Mouse (Mus musculus) adrenal gland, postnatal 25 days (tissue): ENCODE measurements around the gene Smap1. TPM values are rescaled to one million over a fixed set of nuclear protein-coding genes. Genes with fewer than 3 reads are reported as not detected.
"Not testable (repeated sequence)": the region's sequence is repeated elsewhere in the genome, so short reads cannot be mapped to it uniquely, and the experiment has no call there.

Experiments used
- DNase-seq: peaks from one replicate; pipeline ENCODE4 v3.0.0; 2021; ENCODE audit warnings: mixed read lengths
- long read RNA-seq: library from polyadenylated mRNA; stranded (forward); transcript quantifications from one replicate; pipeline ENCODE4 v2.0.0, GENCODE M21; 2021
- total RNA-seq: library from RNA; stranded (reverse); gene quantifications from 2 replicates; pipeline ENCODE4 v1.2.3, GENCODE M21; 2021

Gene Smap1
- 76.1 and 97.5 TPM in 2 replicates for total RNA-seq
- long read RNA-seq, transcript Smap1-201 (10 exons, 2,289 nt): major isoform, 20 of 52 reads
- long read RNA-seq, partial matches to known transcripts: 27 of 52 reads
- long read RNA-seq, other reads (novel, unspliced or antisense): 5 of 52 reads

DNA sequence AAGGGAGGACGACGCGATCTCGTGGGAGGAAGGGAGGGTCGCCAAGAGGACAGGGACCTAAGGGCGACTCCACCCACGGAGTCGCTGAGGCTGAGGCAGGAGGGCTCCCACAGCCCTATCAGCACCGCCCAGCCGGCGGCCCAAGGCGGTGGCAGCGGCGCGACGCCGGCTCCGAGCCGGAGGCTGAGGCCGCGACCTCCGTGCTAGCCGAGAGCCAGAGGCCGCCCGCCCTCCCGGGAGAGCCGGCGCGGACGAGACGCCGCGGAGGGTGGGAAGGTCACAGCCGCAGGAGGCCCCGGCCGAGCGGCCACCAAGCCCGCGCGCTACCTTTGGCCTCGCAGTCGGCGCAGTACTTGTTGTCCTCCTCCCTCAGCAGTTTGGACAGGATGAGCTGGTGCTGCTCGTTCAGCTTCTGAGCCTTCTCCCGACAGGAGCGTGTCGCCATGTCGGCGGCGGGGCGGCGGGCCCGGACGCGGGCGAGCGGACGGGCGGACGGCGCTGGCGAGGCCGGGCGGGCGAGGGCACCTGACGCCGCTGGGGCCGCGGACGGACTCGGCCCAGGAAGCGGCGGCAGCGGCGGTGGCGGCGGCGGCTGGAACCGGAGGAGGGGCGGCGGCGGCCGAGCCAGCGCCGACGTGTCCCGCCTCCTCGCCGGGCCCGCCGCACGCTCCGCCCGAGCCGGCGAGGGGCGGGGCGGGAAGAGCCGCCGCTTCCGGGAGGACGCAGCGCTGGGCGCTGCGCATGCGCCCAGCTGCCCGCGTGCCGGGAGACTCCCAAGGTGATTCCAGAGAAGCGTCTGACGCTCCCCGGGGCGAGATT is at the start of gene Smap1:
Gene Smap1 (minus strand): TSS at position 607 of the 819 bp plus-strand sequence.
- DNase-seq: peak; percentile 87

DNA sequence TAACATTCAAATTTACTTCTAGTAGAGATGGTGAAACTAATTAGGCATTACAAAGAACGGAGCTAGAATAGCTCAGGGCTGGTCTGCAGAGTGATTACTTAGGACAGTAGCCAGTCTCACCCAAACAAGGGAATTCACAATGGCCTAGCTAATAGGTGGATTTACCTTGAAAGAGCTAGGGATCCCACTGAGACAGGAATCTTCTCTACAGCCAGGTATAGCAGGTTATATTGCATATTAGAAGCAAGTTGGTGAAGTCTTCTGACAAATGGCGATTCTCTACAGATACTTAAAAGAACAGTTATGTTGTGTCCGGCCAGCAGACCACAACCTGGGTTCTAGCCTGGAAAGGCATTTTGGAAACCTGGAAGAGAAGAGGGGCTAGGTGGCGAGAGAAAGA is 49.0 kb upstream of the Smap1 start:
- not testable (repeated sequence) for DNase-seq

DNA sequence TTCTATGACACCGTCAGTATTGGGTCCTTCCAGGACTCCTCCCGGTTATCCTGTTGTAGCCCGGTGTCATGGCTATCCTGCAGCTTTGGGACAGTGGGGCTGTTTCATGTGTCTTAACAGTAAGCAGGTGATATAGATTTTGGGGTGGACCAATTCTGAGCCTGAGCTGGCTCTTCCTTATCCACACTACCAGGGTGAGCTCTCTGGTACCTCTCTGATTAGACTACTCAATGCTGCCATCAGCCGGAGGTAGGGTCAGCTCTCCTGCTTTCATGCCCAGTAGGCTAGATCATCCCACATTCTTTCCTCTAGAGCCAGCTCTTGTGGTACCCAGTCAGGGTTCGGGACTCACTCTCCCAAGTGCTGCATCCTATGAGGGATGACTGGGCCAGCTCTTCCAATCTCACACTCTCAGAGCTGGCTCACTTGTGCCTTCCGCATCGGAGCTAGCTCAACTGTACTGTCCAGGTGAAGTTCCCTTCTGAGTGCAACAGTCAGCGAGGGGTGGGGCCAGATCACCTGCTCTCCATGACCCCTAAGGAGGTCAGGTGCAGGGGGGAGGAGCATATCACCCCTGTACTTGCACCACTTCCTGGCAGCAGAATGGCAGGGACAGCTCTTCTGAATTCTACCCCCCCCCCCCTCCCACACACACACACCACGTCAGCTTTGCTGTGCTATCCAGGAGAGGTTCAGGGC is 46.1 kb upstream of the Smap1 start:
- DNase-seq: no peak

DNA sequence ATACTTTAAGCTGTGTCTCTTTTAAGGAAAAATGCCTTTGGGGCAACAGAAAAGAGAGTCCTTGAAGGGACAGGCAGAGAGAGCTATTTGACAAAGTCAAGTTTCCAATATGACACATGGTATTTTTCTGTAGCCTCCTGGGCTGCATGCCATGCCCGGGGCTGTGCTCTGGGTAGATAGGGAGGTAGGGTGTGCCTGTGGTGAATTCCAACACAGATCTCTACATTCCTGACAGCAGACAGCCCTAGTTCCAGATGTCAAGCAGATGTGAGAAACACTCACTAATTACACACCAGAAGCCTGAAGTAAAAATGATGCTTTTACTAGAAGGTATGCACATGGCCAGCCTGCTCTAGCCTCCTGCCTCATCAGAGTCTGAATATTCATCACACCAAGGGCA is 44.1 kb upstream of the Smap1 start:
- no peak for DNase-seq

DNA sequence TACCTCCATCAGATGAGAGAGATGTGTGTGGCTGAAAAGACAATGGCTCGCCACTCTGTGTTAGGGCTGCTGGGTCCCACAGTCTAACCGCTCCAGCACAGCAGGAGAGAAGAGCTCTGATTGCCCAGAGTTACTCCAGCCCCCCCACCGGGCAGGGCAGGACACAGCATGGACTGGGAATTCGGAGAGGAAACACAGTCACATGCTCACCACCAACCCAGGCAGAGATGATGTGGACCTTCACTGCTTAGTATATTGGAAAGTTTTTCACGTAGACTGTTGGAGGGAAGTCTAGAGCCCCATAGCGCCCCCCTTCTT is 37.3 kb upstream of the Smap1 start:
- DNase-seq: no peak

DNA sequence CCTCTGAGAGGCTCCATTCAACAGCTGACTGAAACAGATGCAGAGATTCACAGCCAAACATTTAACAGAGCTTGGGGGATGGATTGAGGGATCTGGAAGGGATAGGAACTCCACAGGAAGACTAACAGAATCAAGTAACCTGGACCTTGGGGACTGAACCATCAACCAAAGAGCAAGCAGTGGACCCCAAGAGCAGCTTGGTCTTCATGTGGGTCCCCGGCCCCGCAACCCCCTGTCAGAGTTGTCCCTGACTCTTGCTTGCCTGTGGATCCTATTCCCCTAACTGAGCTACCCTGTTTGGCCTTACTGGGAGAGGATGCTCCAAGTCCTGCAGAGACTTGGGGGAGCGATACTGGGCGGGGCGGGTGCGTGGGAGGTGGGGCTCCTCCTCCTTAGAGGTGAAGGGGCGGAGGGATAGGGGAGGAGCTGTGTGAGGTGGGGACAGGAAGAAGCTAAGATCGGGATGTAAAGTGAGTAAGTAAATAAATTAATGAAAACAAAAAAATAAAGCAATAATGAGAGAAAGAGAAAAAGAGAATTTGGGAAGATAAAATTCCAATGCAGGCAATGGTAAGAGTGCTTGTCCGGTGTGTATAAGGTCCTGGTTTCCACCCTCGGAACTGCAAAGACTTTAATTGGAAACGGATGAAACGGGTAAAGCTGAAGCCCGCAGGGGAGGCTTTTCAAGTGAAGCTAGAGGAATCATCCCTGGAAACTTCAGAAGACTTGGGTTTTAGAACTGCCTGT is 36.7 kb upstream of the Smap1 start:
- DNase-seq: no peak

DNA sequence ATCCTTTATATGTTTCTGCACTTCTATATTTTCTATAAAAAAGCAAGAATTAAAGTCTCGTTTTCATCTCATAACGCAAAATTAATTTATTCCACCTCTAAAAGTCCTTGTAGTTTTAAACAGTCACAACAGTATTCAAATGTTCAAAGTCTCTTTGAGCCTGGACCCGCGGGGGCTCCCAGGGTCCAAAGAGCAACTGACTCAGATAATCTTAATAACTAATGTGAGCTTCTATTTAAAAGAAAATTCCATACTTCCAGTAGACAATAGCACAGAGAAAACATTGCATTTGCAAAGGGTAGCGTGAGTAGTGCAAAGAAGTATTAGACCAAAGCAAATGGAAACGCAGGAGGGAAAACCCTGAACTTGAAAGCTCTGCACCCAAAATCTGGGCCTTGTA is 36.0 kb upstream of the Smap1 start:
- no peak for DNase-seq

DNA sequence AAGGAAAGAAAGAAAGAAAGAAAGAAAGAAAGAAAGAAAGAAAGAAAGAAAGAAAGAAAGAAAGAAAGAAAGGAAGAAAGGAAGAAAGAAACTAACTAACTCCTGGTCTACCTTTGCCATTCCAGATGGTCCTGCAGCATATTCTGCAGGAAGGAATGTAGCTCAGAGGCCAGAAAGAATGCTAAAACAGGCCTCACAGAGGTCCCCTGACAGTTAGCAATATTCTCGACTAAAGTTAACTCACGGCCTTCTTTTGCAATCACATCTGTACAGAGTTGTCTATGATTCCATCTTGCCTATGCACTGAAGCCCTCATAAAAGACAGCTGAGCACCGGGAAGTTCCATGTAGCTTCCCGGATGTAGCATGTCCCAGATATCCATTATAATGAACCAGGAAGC is 33.4 kb upstream of the Smap1 start:
- DNase-seq: no peak

DNA sequence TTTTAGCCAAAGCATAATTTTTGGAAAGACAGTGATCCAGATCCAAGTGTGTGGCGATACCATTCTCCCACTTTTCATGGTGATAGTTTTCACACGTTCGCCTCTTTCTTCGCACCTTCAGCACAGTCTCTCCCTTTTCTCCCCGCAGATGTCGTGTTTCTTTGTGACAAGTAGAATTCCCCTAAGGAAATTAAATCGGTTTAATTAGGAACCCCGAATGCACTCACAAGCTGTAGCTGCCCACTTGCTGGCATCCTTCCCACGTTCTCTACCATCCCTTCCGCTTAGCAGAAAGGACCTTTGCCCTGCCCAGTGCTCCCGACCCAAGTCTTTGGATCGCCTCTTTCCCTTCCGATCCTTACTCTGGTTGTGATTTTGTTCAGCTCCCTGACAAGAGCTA is 31.8 kb upstream of the Smap1 start:
- no peak for DNase-seq

DNA sequence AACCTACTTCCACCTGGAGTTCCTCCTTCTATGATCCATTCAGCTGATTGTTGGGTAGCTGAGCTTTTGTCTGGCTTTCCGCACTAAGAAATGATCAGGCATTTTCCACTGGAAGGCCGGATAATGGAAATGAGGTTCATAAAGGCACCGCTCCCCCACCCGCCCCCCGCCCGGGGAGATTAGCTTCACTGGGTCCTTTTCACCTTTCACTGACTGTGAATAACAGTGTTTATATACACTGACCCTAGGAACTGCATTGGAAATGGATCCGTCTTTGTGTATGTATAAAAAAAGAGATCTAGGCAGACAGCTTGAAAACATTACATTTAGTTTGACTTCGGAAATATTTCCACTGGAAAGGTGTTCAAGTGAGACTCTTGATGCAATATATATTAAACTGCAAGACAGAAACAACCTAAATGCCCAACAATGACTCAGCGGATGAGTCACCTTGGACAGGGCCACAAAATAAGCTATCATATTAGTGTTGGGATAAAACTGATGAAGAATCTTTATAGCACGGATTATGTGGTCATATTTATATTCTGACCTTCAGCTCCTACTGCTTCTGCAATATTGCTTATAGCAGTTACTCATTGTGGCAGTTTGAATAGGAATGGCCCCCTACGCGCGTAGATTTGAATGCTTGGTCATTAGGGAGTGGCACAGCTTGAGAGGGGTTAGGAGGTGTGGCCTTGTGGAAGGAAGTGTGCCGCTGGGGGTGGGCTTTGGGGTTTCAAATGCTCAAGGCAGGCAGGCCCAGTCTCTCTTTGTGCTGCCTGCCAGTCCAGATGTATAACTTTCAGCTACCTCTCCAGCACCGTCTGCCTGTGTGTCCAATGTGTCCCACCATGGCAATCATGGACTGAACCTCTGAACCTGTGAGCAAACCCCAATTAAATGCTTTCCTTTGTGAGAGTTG is 26.9 kb upstream of the Smap1 start:
- no peak for DNase-seq

DNA sequence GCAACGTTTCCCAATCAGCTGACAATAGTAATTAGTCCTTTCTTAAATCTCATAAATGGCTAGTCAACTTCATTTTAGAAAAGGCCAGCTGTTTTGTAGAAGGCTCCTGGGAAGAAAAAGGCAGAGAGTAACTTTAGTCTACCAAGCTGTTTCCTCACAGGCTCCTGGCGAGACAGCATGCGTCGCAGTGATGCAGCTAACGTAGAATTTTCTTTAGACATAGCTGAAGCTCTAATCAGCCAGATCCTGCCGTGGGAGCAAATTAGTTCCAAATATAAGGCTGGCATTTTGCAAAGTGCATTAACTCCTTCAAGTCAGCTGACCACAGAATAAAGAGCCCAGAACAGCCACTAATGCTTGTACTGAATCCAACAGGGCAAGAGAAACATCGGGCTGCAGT is 26.2 kb upstream of the Smap1 start:
- no peak for DNase-seq

DNA sequence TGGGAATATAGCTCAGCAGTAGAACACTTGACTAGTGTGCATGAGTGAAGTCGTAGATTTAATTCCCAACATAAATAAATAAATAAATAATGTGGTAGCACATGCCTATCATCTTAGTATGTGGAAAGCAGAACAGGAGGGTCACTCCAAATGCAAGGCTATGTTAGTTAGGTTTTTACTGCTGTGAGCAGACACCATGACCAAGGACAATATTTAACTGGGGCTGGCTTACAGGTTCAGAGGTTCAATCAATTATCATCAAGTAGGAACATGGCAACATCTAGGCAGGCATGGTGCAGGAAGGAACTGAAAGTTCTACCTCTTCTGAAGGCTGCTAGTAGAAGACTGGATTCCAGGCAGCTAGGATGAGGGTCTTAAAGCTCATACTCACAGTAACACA is 22.0 kb upstream of the Smap1 start:
- no peak for DNase-seq

DNA sequence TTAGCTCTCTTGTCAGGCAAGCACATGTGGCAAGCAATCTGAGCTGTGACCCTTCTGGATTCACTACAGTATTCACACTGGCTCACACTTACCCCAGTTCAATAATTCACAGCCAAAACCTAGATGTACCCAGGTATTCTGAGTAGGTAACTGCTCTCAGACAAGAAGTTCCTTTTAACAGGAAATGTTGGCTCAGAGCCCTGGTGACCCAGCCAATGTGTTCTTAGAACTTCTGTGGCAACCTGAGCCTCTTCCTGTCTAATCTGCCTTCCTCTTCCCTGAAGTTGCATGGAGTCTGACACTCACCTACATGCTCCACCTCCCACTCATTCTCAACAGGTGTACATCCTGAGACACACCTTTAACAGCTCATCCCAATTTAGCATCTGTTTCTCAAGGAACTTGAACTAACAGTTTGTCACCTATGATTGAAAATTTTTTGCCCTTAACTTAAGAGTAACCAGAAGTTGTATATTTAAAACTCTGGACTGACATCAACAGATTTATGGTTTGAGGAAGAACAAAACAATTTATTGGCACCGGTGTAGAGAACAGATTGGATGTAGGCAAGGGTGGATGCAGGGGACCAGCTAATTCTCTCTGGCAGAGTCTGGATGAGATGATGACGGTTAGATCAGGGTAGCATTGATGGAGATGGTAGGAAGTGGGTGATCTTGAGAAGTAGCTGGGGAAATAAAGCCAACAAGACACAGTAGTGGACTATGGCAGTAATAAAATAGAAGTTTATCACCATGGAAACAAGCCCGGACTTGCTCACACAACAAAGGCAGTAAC is 21.2 kb upstream of the Smap1 start:
- no peak for DNase-seq

DNA sequence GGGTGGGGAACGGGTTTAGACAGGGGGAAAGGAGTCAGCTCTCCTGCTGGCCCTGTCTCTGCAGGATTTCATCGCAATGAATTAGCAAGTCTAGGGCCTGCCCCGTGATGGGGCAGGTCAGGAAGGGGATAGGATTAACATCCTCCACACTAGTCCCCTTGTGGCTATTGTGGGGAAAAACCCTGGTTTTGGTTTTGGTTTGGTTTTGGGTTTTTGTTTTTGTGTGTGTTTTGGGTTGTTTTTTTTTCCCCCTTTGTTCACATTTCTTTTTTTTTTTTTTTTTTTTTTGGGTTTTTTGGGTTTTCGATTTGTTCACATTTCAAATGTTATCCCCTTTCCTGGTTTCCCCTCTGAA is 13.3 kb upstream of the Smap1 start:
- no peak for DNase-seq

DNA sequence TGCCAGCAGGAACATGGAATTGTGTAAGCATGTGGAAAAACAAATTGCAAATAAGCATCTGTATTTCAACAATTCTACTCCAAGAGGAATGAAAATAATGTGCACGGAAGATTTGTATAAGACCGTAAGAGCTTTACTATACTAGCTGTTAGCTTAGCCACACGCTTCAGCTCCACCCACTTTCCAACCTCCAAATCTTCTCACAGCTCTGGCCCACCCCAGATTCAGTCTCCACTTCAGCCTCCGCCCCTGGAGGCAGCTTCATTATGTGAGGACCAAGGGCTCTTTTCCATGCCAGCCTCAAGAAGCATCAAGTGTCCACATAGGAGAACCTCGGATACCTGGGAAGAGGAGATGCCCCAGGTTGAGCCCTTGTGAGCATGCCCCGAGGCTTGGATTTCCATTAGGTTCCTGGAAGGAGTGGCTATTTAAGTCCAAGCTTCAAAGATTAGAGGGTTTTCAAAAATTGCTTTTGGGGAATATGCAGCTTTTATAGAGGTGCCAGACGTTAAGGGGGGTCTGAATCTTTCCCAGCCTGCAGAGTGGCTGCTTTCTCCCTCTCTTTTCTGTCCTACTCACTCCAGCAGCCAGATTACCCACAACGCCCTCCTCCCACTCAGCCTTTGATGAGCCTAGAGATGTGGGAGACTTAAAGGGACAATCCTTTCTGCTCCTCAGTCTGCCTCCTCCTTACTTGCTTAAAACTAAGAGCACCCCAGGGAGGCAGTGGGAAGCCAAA is 12.7 kb upstream of the Smap1 start:
- DNase-seq: no peak

DNA sequence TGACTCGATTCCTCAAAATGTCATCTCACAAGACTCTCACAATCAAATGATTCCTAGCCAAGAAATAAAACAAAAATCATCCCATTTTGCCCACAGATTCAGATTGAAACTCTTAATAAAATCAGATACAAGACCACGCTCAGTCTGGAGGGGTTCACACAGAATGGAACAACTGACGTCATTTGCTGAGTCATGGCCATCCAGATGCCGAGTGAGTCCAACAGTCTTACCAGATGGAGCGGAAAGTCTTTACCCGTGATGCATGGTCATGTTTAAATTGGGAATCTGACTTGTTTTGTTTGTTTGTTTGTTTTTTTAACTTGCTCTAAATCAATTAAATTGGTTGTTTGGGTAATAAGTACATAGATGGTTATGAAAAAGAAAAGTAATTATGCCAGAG is 7.3 kb upstream of the Smap1 start:
- DNase-seq: no peak

DNA sequence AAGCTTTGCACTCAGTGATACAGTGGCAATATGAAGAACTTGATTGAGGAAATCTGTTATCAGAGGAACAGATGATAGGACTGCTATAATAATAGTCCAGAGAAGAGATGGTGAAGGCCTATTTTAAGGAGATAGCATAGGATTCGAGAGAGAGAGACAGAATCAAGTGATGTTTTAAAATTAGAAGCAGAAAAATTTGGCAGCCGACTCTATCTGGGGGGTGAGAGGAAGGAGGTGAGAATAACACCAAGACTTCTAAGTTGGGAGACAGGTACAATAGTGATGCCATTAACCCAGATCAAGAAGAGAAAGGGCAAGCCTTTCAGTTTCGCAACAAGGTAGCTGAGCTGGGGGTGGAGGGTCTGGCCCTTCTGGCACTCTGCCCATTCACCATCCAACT is 6.3 kb upstream of the Smap1 start:
- no peak for DNase-seq

DNA sequence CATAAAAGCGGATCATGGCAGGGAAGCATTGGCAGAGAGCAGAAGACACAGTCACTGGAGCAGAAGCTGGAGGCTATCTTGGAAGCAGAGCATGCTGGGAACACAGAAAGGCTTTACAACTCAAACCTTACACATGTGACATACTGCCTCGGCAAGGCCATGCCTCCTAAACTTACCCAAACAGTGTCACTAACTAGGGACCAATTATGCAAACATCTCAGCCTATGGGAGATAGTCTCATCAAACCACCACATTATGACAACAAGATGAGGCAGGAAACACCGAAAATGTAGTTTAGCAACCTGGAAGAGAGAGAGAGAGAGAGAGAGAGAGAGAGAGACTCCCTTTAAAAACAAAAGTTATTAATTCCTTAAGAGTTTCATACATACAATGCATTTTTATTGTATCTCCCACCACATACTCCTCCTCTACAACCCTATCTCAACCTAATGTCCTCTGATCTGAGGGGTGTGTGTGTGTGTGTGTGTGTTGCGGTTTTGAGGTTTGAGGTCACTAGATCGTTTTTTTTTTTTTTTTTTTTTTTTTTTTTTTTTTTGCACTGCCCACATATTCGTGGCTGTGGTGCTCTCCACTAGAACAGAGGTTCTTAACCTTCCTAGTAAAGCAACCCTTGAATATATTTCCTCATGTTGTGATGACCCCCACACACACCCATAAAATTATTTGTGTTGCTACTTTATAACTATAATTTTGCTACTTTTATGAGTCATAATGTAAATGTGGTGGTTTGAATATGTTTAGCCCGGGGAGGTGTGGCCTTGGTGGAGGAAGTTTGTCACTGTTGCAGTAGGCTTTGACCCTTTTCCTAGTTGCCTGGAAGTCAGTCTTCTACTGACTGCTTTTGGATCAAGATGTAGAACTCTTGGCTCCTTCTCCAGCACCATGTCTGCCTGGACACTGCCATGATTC is 1.9 kb upstream of the Smap1 start:
- no peak for DNase-seq

DNA sequence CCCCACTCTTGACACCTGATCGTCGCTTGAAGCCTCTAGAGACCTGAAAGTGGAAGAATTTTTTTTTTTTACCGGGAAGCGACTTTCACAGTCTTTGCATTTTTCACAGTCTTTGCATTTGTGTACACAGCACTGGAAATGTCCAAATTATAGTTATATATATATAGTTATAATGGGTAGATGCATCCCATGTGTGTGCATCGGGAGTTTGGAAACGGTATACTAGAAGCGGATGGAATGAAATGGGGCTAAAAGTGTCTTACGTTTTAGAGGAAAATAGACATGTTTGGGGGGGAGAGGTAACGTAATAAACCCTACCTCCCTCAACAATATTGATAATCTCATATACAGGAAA is 390 bp upstream of the Smap1 start:
- no peak for DNase-seq
